Mouse (Mus musculus) ovary, adult 18-20 months (tissue): ENCODE results near the gene Zfp628.
"Not testable (repeated sequence)": the region's sequence is repeated elsewhere in the genome, so short reads cannot be mapped to it uniquely, and the experiment has no call there.

Experiments
- DNase-seq: peaks from one replicate; pipeline ENCODE4 v3.0.0; 2022; ENCODE audit warnings: low spot score, mixed read lengths

The Zfp628 gene

GRCm38 (mm10) chr7:4915007-4915665 is at the start of gene Zfp628:
Zfp628 (plus strand) TSS chr7:4915217.
- peak; percentile 83 for DNase-seq

- peak; percentile 95 for DNase-seq
These were observed 49.2 kb upstream of the Zfp628 start for GRCm38 (mm10) chr7:4865579-4866493.

- DNase-seq, result no peak
These were observed 48.3 kb upstream of the Zfp628 start for GRCm38 (mm10) chr7:4866631-4867180.

- no peak for DNase-seq
These were observed 44.9 kb upstream of the Zfp628 start, which contains the start of gene Isoc2b for GRCm38 (mm10) chr7:4870133-4870532. Isoc2b (minus strand) TSS chr7:4870258.

- DNase-seq, result peak; percentile 90
These were observed 38.2 kb upstream of the Zfp628 start, which contains the start of gene Isoc2a for GRCm38 (mm10) chr7:4876753-4877221. Isoc2a (plus strand) TSS chr7:4877153.

- DNase-seq, result no peak
These were observed 37.8 kb upstream of the Zfp628 start for GRCm38 (mm10) chr7:4877226-4877625.

- DNase-seq, result no peak
These were observed 36.8 kb upstream of the Zfp628 start for GRCm38 (mm10) chr7:4878186-4878585.

- not testable (repeated sequence) for DNase-seq
These were observed 36.0 kb upstream of the Zfp628 start for GRCm38 (mm10) chr7:4879036-4879435.

- DNase-seq, result no peak
These were observed 28.3 kb upstream of the Zfp628 start for GRCm38 (mm10) chr7:4886680-4887079.

- DNase-seq, result no peak
These were observed 19.8 kb upstream of the Zfp628 start for GRCm38 (mm10) chr7:4895186-4895585.

GRCm38 (mm10) chr7:4898851-4899648 is 16.0 kb upstream of the Zfp628 start:
- DNase-seq, result no peak

- no peak for DNase-seq
These were observed 15.1 kb upstream of the Zfp628 start for GRCm38 (mm10) chr7:4899649-4900522.

- no peak for DNase-seq
These were observed 14.5 kb upstream of the Zfp628 start for GRCm38 (mm10) chr7:4900523-4900851.

GRCm38 (mm10) chr7:4901171-4901570 is 13.8 kb upstream of the Zfp628 start:
- DNase-seq, result no peak

GRCm38 (mm10) chr7:4902404-4902803 is 12.6 kb upstream of the Zfp628 start:
- no peak for DNase-seq

GRCm38 (mm10) chr7:4906466-4906950 is 8.5 kb upstream of the Zfp628 start, which contains the start of gene Gm36210:
Gm36210 (minus strand) TSS chr7:4906516.
- DNase-seq, result no peak

GRCm38 (mm10) chr7:4911561-4911960 is 3.5 kb upstream of the Zfp628 start:
- DNase-seq, result no peak

GRCm38 (mm10) chr7:4912248-4912647 is 2.8 kb upstream of the Zfp628 start:
- no peak for DNase-seq

- DNase-seq, result no peak
These were observed 826 bp downstream of the Zfp628 start for GRCm38 (mm10) chr7:4915669-4916416.

GRCm38 (mm10) chr7:4917494-4917893 is 2.5 kb downstream of the Zfp628 start:
- no peak for DNase-seq
